Mouse (Mus musculus) testis, postnatal 10 days (tissue): ENCODE measurements around the gene Gm42791.

Source experiments
- DNase-seq: peaks from one replicate; pipeline ENCODE4 v3.0.0; 2021; ENCODE audit warnings: low spot score

Gene Gm42791

DNA sequence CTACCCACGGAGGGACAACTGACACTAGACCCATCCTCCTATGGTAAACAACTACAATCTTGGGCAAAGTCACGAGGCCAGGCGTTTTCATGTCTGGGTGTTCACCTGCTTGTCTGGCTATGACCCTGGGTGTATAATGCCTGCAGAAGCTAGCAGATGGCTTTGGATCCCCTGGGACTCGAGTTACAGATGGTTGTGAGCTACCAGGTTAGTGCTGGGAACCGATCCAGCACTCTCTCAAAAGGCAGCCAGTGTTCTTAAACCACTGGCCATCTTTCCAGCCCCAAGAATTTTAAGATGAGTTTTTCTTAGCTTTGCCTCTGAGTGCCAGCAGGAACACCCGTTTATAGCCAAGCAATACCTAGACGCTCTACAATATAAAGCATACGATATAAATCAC lies 111.3 kb downstream of the Gm42791 start:
- DNase-seq = no peak

DNA sequence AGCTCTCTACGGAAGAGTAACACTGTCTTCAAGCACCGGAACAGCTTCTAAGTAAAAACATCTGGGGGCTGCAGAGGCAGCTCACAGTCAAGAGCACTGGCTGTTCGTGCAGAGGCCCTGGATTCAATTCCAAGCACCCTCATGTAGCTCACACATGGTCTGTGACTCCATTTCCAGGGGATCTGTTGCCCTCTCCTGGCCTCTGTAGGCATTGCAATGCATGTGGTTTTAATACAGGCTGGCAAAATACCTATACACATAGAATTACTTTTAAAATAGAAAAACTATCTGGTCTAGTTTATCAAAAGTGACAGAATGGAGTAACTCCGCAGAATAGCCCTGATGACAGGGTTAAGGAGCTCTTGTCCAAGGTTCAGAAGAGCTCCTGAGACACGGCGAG lies 115.7 kb downstream of the Gm42791 start:
- DNase-seq = no peak

DNA sequence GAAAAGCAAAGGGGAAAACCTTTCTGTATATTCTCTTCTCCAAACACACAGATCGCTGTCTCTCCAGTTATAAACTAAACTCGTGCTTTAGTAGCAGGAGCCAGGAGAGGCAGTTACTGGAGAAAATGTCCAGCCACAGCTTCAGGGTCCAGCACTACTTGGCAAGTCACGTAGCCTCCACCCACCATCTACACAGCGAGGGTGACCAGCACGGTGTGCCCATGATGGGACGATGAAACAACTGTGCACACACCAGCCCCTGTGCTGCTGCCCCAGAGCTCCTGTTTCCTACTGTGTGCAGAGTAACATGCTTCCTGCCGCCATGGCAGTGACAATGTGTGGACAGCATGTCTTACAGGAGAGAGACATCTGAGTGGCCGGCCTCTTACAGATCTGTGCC lies 121.8 kb downstream of the Gm42791 start:
- no peak for DNase-seq

DNA sequence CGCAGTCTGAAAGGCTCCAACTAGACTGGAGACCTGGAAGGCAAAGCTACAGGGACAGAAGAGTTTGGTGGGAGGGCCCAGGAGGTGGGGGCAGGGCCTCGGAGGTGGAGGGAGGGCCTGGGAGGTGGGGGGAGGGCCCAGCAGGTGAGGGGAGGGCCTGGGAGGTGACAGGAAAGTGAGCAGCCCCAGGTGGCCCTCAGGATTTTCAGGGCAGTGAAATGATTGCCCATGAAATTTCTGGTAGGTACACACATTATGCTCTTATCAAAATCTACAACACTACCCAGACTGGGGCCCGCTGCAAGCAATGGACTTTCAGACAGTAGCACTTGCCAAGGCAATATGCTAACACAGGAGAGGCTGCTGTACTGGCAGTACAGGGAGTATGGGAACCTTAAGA lies 125.4 kb downstream of the Gm42791 start:
- no peak for DNase-seq

GRCm38 (mm10) chr5:148867766-148868165 lies 127.2 kb downstream of the Gm42791 start:
- DNase-seq = no peak

DNA sequence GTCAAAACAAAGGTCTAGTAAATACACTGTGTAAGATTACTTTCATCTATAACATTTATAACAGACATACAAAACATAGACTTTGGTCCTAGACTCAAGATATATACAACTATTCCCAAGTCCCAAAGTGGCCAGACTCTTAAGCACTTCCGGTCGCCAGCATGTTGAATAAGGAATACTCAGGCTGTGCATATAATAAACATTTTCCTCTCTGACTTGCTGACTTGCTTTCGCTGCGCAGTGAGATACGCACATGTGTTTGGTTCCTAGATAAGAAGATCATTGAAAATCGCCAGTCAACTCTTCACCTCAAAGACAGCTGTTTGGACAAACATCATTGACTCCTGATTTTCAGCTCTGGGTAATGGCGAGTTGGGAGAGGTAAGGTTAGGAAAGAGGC lies 127.8 kb downstream of the Gm42791 start:
- DNase-seq = no peak

DNA sequence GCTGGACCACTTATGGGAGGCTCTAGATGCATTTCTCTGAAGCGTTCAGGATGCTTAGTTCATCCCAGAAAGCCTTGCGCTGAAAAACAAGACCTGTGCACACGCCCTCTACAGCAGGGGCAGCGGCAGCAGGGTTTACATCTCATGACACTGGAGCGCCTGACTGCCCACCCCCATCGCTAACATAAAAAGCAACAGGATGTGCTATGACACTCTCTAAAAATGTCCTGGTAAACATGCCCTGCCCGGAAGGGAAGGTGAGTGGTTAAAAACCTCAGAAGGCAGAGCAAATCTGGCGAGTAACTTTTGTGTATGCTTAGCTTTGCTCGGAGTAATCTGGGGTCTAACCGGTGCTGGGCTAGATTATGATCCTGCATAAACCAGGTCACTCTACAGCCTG lies 128.4 kb downstream of the Gm42791 start:
- no peak for DNase-seq

DNA sequence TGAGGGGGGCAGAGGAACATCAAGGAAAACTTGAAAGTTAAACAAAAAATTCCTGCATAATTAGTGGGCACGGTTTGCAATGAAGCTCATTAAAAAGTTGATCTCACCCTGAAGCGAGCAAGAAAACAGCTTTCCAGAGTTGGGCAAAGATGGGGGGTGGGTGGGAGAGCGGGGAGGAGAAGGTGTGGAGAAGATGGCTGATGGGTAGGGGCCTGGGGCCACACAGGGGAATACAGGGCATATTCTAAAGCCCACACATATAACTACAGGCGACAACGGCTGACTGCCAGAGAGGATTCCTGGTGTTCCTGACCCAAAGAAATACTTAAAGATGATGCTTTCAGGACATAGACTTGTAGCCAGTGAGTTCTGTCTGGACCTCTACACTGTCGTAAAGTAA lies 131.5 kb downstream of the Gm42791 start:
- DNase-seq = no peak

DNA sequence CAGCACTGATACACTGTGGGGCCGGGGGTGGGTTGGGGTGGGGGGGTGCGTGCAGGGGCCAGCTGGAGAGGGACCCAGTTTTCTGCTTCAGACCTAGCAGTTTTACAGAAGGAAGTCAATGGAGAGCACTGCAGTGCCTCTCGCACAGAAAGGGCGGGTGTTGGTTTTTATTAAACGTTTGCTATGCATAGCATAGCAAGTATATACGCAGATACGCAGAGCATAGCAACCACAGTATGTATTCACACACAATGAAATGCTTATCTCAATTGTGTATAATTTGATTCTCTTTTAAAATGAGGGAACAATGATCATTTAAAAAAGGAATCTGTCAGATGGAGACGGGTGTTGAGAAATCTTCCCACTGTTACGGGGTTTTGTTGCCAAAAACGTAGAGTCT lies 132.1 kb downstream of the Gm42791 start:
- DNase-seq = no peak

DNA sequence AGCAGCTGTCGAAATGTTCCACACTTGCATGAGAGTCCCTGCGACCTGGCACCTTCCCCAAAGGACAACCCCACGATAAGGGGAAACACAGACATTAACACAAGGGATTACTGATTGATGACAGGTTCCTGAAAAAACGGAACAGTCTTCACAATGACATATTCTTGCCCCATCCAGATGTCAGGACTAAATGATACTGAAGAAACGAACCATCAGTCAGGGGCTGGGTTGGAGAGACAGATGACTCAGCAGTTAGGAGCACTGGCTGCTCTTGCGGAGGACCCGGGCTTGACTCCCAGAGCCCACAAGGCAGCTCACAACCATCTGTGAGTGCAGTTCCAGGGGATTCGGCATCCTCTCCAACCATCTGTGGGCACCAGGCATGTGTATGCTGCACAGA lies 132.8 kb downstream of the Gm42791 start:
- DNase-seq = no peak

GRCm38 (mm10) chr5:148857522-148857921 lies 137.4 kb downstream of the Gm42791 start:
- DNase-seq = no peak

GRCm38 (mm10) chr5:148855047-148855446 lies 139.9 kb downstream of the Gm42791 start:
- DNase-seq = no peak

DNA sequence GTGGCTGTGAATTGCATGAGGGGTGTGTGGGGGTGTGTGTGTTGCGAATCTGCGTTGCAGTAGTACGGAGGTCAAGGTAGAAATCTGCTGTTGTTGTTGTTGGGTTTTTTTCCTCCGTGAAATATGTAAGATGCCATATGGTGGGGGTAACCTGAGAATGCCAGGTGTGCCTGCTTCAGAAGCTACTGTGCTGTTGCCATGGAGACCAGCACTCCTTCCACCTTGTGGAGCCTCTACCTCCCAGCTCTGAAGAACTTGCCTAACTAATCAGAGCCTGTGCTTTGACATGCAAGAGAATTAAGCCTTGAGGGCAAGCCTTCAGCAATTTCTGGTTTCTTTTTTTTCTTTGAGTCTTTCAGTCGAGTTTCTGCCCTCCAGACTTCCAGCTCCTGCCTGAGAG lies 140.8 kb downstream of the Gm42791 start:
- DNase-seq = no peak

DNA sequence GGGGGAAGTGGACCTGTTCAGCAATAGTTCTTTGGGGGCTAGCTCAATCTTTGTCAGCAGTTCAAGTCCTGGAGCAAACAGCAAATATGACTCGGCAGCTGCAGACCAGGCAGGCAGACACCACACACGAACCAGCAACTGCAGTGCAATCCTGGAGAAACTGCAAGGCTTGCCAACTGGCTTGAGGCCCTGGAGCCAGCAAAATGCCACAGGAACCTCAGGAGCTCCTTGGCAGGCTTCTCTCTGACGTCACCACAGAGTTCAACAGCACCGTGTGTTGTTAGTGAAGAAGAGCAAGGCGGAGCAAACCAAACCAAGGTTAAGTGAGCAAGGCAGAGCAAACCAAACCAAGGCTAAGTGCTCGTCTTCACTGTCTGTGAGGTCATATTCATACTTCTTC lies 145.4 kb downstream of the Gm42791 start:
- DNase-seq = no peak

GRCm38 (mm10) chr5:148847032-148847431 lies 147.9 kb downstream of the Gm42791 start:
- no peak for DNase-seq
